Mouse (Mus musculus): ENCODE results near the gene Dnajc6.

- TF ChIP-seq POLR2AphosphoS2 (IDR thresholded peaks at IDR 0.05; ENCODE audit: insufficient read length, low read depth) (no peak), USF1 (IDR thresholded peaks at IDR 0.05; ENCODE audit: low read depth) (no peak), E2F4 (IDR thresholded peaks at IDR 0.05; ENCODE audit: insufficient read depth) (no peak), MAX (IDR thresholded peaks at IDR 0.05; ENCODE audit: low read depth) (no peak), TCF12 (IDR thresholded peaks at IDR 0.05; ENCODE audit: insufficient read depth, poor library complexity, severe bottlenecking) (no peak), MYOG (IDR thresholded peaks at IDR 0.05; ENCODE audit: control insufficient read depth in 1 of 3, insufficient read depth in 1 of 3, insufficient read length in 2 of 3, low read depth in 2 of 3) (no peak), SRF (IDR thresholded peaks at IDR 0.05; ENCODE audit: control insufficient read depth, insufficient read length, low read depth) (no peak), POLR2A (IDR thresholded peaks at IDR 0.05; ENCODE audit: insufficient read length, low read depth) (no peak), REST (IDR thresholded peaks at IDR 0.05; ENCODE audit: insufficient read depth, insufficient read length) (no peak), CEBPB (IDR thresholded peaks at IDR 0.05; ENCODE audit: insufficient read depth, poor library complexity, severe bottlenecking) (no peak)
These were observed 15.5 kb downstream of the Dnajc6 start for GRCm38 (mm10) chr4:101511768-101512521.

All from myocyte (in vitro differentiated cells).